Mouse (Mus musculus) hindbrain, postnatal 0 days (tissue): ENCODE measurements around the gene Crygb. TPM values are rescaled to one million over a fixed set of nuclear protein-coding genes. Genes with fewer than 3 reads are reported as not detected.

ENCODE experiments used
- ATAC-seq: fragments of 200-750 bp; cut with Nextera tagmentation; 2 replicates; pipeline ENCODE4 v1.8.0; 2017; ENCODE audit warnings: mild to moderate bottlenecking, moderate TSS enrichment, moderate library complexity
- DNase-seq: peaks from one replicate; pipeline ENCODE4 v3.0.0-alpha.2; 2015; ENCODE audit warnings: low spot score
- H3K27ac ChIP-seq: fragments of 300-500 bp; sonication (generic); 2 replicates; pipeline ENCODE4 v1.5.1; 2014; ENCODE audit warnings: mild to moderate bottlenecking
- H3K27me3 ChIP-seq: fragments of 300-500 bp; sonication (generic); 2 replicates; pipeline ENCODE4 v1.6.1; 2014; ENCODE audit warnings: low read length, mixed read lengths; ENCODE audit not compliant: insufficient read depth
- H3K36me3 ChIP-seq: fragments of 300-500 bp; sonication (generic); 2 replicates; pipeline ENCODE4 v1.6.1; 2014; ENCODE audit warnings: low read length, mixed read lengths; ENCODE audit not compliant: insufficient read depth
- H3K4me1 ChIP-seq: fragments of 300-500 bp; sonication (generic); 2 replicates; pipeline ENCODE4 v1.6.1; 2014; ENCODE audit warnings: antibody characterized with exemption, low read length, mixed read lengths; ENCODE audit not compliant: insufficient read depth
- H3K4me2 ChIP-seq: fragments of 300-500 bp; sonication (generic); 2 replicates; pipeline ENCODE4 v1.6.1; 2014; ENCODE audit warnings: low read depth, mild to moderate bottlenecking, low read length, moderate library complexity, mixed read lengths
- H3K4me3 ChIP-seq: fragments of 300-500 bp; sonication (generic); 2 replicates; pipeline ENCODE4 v1.5.1; 2014; ENCODE audit warnings: low read length
- H3K9ac ChIP-seq: fragments of 300-500 bp; sonication (generic); replicated peaks from 2 replicates; pipeline ENCODE4 v1.6.1; 2014; ENCODE audit warnings: mild to moderate bottlenecking, low read length, moderate library complexity, mixed read lengths
- H3K9me3 ChIP-seq: fragments of 300-500 bp; sonication (generic); 2 replicates; pipeline ENCODE4 v1.6.1; 2016; ENCODE audit warnings: low read length, mixed read lengths
- CTCF ChIP-seq: IDR thresholded peaks from 2 replicates; pipeline ENCODE4 v1.5.1; 2016; ENCODE audit warnings: antibody characterized with exemption, control low read depth, low read depth
- WGBS: fragments of 180-500 bp; shearing (Covaris S2); extraction: QIAGEN DNeasy Blood & Tissue Kit; methylation state at CpG from one replicate; pipeline ENCODE4 v1.1.7; 2014; 5-methylcytosine and 5-hydroxymethylcytosine counted together
- polyA plus RNA-seq: library from polyadenylated mRNA; unstranded; fragments of >200 nt; fragmentation: Nextera tagmentation; extraction: Ambion mirVana; gene quantifications from 2 replicates; pipeline ENCODE4 v1.2.1, GENCODE M21; 2015
- total RNA-seq: library from RNA; depleted of rRNA; stranded (reverse); fragments of >200 nt; gene quantifications from 2 replicates; pipeline ENCODE4 v1.2.3, GENCODE M21; 2014; rRNA removed

Gene Crygb
- total and polyA plus RNA-seq, 2 experiments from 2014 or later: 0.40 TPM; not detected in 1

DNA sequence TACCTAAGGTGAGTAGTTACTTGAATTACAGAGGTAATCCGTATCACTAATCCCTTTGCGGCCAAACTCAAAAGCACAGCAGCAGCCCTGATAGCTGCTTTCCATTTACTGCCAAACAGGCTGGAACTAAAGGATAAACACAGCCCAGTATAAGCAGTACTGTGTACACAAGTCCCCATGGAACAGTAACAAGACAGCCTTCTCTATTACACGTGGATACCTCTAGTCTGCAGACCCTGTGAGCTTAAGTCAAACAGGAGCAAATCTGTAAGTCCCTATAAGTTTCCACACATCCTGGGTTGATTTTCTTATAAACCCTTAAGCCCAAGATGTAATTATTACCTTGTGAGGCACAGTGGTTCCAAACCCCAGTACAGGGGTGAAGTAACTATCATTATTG is 46.6 kb downstream of the Crygb start:
- Histone ChIP-seq H3K4me2 (no peak overlapping the region), H3K9me3 (no peaks in the 10 kb centered on the region), H3K36me3 (no peaks in the 10 kb centered on the region), H3K27me3 (no peaks in the 10 kb centered on the region), H3K9ac (no peak overlapping the region), H3K27ac (no peak overlapping the region), H3K4me3 (no peak overlapping the region), H3K4me1 (no peaks in the 10 kb centered on the region)
- ATAC-seq (no peak), DNase-seq (no peak)
- no peak for TF ChIP-seq CTCF
- 45% methylated on average over 3 of the region's 3 CpGs for WGBS

GRCm38 (mm10) chr1:65032641-65033040 is 49.4 kb downstream of the Crygb start, which contains the start of gene Akr1cl:
Akr1cl (minus strand) TSS chr1:65032759.
- Histone ChIP-seq H3K9ac (no peak within 1 kb of the TSS), H3K4me2 (no peak within 1 kb of the TSS), H3K9me3 (no peaks in the 10 kb centered on the region), H3K4me1 (no peaks in the 10 kb centered on the region), H3K4me3 (no peak within 1 kb of the TSS), H3K27ac (no peak within 1 kb of the TSS), H3K27me3 (no peaks in the 10 kb centered on the region), H3K36me3 (no peaks in the 10 kb centered on the region)
- no peak for DNase-seq
- no peak for TF ChIP-seq CTCF
- no peak for ATAC-seq

Other genes starting within 250 kb of the Crygb start
- gene Plekhm3, start 125.5 kb downstream of the Crygb start, total RNA-seq: 12.4 and 22.4 TPM in 2 replicates
- gene Plekhm3, start 125.5 kb downstream of the Crygb start, polyA plus RNA-seq: 4.7 and 6.1 TPM in 2 replicates
- not detected in 2 replicates for gene Akr1cl, start 49.5 kb downstream of the Crygb start, total RNA-seq
- gene Akr1cl, start 49.5 kb downstream of the Crygb start, polyA plus RNA-seq: 0.10 and 0.13 TPM in 2 replicates
- 1.7 TPM in 1 of 2 replicates, not detected in the other for gene Cryge, start 31.1 kb downstream of the Crygb start, total RNA-seq
- not detected in 2 replicates for gene Cryge, start 31.1 kb downstream of the Crygb start, polyA plus RNA-seq
- gene Crygd, start 18.8 kb downstream of the Crygb start, total RNA-seq: not detected in 2 replicates
- gene Crygd, start 18.8 kb downstream of the Crygb start, polyA plus RNA-seq: not detected in 2 replicates
- not detected in 2 replicates for gene Crygc, start 8.6 kb downstream of the Crygb start, total RNA-seq
- gene Crygc, start 8.6 kb downstream of the Crygb start, polyA plus RNA-seq: not detected in 2 replicates
- 1.9 and 5.4 TPM in 2 replicates for gene Cryga, start 21.1 kb upstream of the Crygb start, total RNA-seq
- 1.2 TPM in 2 replicates for gene Cryga, start 21.1 kb upstream of the Crygb start, polyA plus RNA-seq
- 2.6 TPM in 1 of 2 replicates, not detected in the other for gene Gm28845, start 37.3 kb upstream of the Crygb start, total RNA-seq
- gene Gm28845, start 37.3 kb upstream of the Crygb start, polyA plus RNA-seq: 0.64 and 0.74 TPM in 2 replicates
- 4.8 and 5.0 TPM in 2 replicates for gene D630023F18Rik, start 40.9 kb upstream of the Crygb start, total RNA-seq
- gene D630023F18Rik, start 40.9 kb upstream of the Crygb start, polyA plus RNA-seq: 8.6 and 10.0 TPM in 2 replicates
- gene Idh1, start 104.2 kb upstream of the Crygb start, total RNA-seq: 201 and 210 TPM in 2 replicates
- gene Idh1, start 104.2 kb upstream of the Crygb start, polyA plus RNA-seq: 338 and 346 TPM in 2 replicates
- 23.4 and 28.2 TPM in 2 replicates for gene Pikfyve, start 104.4 kb upstream of the Crygb start, total RNA-seq
- 8.7 and 10.0 TPM in 2 replicates for gene Pikfyve, start 104.4 kb upstream of the Crygb start, polyA plus RNA-seq
- 0.79 and 3.0 TPM in 2 replicates for gene Pth2r, start 199.8 kb upstream of the Crygb start, total RNA-seq
- gene Pth2r, start 199.8 kb upstream of the Crygb start, polyA plus RNA-seq: 1.8 and 1.9 TPM in 2 replicates